ENCODE assay signal across 23 mouse cellular contexts in the genomic region with DNA sequence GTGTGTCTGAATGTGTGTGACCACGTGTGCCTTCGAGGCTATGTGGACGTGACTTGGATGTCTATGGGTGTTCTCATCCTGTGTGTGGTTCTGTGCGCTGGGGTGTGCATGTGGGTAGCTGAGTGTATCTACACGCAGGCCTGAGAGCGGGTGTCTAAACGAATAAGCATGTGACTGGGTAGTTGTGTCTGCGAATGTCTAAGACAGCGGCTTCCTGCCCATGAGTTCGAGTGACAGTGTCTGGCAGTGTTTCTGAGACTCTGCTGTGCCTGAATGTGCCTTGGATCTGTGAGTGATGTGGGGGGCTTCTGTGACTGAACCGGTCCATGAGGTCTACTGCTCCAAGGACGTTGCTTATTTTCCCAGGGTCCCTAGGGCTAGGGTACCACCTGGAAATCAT. TPM values are rescaled to one million over a fixed set of nuclear protein-coding genes. Genes with fewer than 3 reads are reported as not detected.
DNase-seq lines count a peak whose midpoint lies in the region; ATAC-seq lines count a peak whose summit lies in the region.
"Had no signal": no experiment of that assay in that cellular context is flagged by ENCODE, and none has a peak within 500 bp of the region (broad histone marks: within the 10 kb centered on the region; RNA-seq: fewer than 3 reads in every experiment).

No protein-coding gene starts in this region.

- no peaks in the 10 kb centered on the region for H3K9me3 ChIP-seq in forebrain, embryonic 10.5 days
- no peaks in the 10 kb centered on the region for H3K9me3 ChIP-seq in forebrain, embryonic 15.5 days
- no peaks in the 10 kb centered on the region for H3K9me3 ChIP-seq in hindbrain, embryonic 13.5 days
- H3K9me3 ChIP-seq in neural tube, embryonic 12.5 days = no peaks in the 10 kb centered on the region
- H3K9me3 ChIP-seq: embryonic facial prominence, embryonic 12.5 days; heart, embryonic 12.5 days; liver, embryonic 15.5 days had no signal

- intact Hi-C loops in heart, postnatal 36 days (cut with DNase I) = no loop called here

- no peak for ATAC-seq in forebrain, embryonic 15.5 days (replicated peaks)
- ATAC-seq in hindbrain, embryonic 13.5 days (ENCODE audit: low FRiP score) = peak; percentile 34; the same call in 1 of the 2 replicates
- peak; percentile 21; the same call in 1 of the 2 replicates for ATAC-seq in neural tube, embryonic 12.5 days (ENCODE audit: low FRiP score, low read depth)
- no peak for ATAC-seq in megakaryocyte, adult 5-6 weeks (ENCODE audit: poor library complexity, severe bottlenecking)

- no peak overlapping the region for H3K4me2 ChIP-seq in forebrain, embryonic 15.5 days (replicated peaks)
- H3K4me2 ChIP-seq in hindbrain, embryonic 13.5 days = peak overlapping the region; percentile 33
- peak overlapping the region; percentile 30 for H3K4me2 ChIP-seq in neural tube, embryonic 12.5 days (replicated peaks)
- H3K4me2 ChIP-seq: embryonic facial prominence, embryonic 12.5 days; heart, embryonic 12.5 days; liver, embryonic 15.5 days had no signal

- H3K27me3 ChIP-seq in forebrain, embryonic 10.5 days (ENCODE audit: poor library complexity, severe bottlenecking) = peaks cover 99% of the 10 kb centered on the region
- H3K27me3 ChIP-seq in forebrain, embryonic 15.5 days = peaks cover 90% of the 10 kb centered on the region
- H3K27me3 ChIP-seq in hindbrain, embryonic 13.5 days = peaks cover 93% of the 10 kb centered on the region
- H3K27me3 ChIP-seq in neural tube, embryonic 12.5 days (replicated peaks) = peaks cover 89% of the 10 kb centered on the region

- peaks cover 42% of the 10 kb centered on the region for H3K4me1 ChIP-seq in forebrain, embryonic 10.5 days
- H3K4me1 ChIP-seq in forebrain, embryonic 15.5 days = peaks cover 23% of the 10 kb centered on the region
- H3K4me1 ChIP-seq in hindbrain, embryonic 13.5 days (replicated peaks) = peaks cover 71% of the 10 kb centered on the region
- peaks cover 49% of the 10 kb centered on the region for H3K4me1 ChIP-seq in neural tube, embryonic 12.5 days
- H3K4me1 ChIP-seq: embryonic facial prominence, embryonic 12.5 days had no signal

- DNase-seq in forebrain, embryonic 10.5 days (ENCODE audit: extremely low spot score, low spot score) = peak; percentile 24
- DNase-seq in B cell, adult 2 months = peak; percentile 34 to 35
- no peak for DNase-seq in gastrocnemius, postnatal 4 days (ENCODE audit: low spot score in 2 of 2)
- DNase-seq in heart, postnatal 36 days = no peak
- DNase-seq: adrenal gland, adult 2 months; cerebellum, postnatal 14 days; gastrocnemius, postnatal 25 days; kidney, adult 11 months; kidney, postnatal 10 days; lung, postnatal 10 days; right cerebral cortex, postnatal 14 days; thymus, postnatal 14 days had no signal

- H3K36me3 ChIP-seq in forebrain, embryonic 10.5 days (replicated peaks) = no peaks in the 10 kb centered on the region
- no peaks in the 10 kb centered on the region for H3K36me3 ChIP-seq in forebrain, embryonic 15.5 days
- no peaks in the 10 kb centered on the region for H3K36me3 ChIP-seq in hindbrain, embryonic 13.5 days
- no peaks in the 10 kb centered on the region for H3K36me3 ChIP-seq in neural tube, embryonic 12.5 days
- H3K36me3 ChIP-seq: embryonic facial prominence, embryonic 12.5 days; heart, embryonic 12.5 days; liver, embryonic 15.5 days had no signal

- no peak overlapping the region for H3K4me3 ChIP-seq in forebrain, embryonic 10.5 days
- no peak overlapping the region for H3K4me3 ChIP-seq in forebrain, embryonic 15.5 days
- no peak overlapping the region for H3K4me3 ChIP-seq in hindbrain, embryonic 13.5 days
- H3K4me3 ChIP-seq in neural tube, embryonic 12.5 days = no peak overlapping the region
- H3K4me3 ChIP-seq: embryonic facial prominence, embryonic 12.5 days; heart, embryonic 12.5 days; liver, embryonic 15.5 days; myocyte had no signal

- no peak overlapping the region for H3K27ac ChIP-seq in forebrain, embryonic 10.5 days
- no peak overlapping the region for H3K27ac ChIP-seq in forebrain, embryonic 15.5 days (replicated peaks)
- H3K27ac ChIP-seq in hindbrain, embryonic 13.5 days = peak overlapping the region; percentile 75
- no peak overlapping the region for H3K27ac ChIP-seq in neural tube, embryonic 12.5 days
- H3K27ac ChIP-seq: embryonic facial prominence, embryonic 12.5 days; liver, embryonic 15.5 days had no signal

- no peak overlapping the region for H3K9ac ChIP-seq in forebrain, embryonic 15.5 days (replicated peaks)
- peak overlapping the region; percentile 35; the same call in 1 of the 2 replicates for H3K9ac ChIP-seq in hindbrain, embryonic 13.5 days
- H3K9ac ChIP-seq in neural tube, embryonic 12.5 days = no peak overlapping the region
- H3K9ac ChIP-seq: embryonic facial prominence, embryonic 12.5 days; heart, embryonic 12.5 days; liver, embryonic 15.5 days had no signal

- WGBS in forebrain, embryonic 10.5 days = 2% methylated on average over 12 of the region's 12 CpGs
- WGBS in forebrain, embryonic 15.5 days = 2% methylated on average over 12 of the region's 12 CpGs
- WGBS in hindbrain, embryonic 13.5 days = 1% methylated on average over 12 of the region's 12 CpGs
- under 1% methylated on average over 12 of the region's 12 CpGs for WGBS in neural tube, embryonic 12.5 days

RNA-seq across cellular contexts. Expression of a gene that starts 10.5 kb away (rescaled TPM):
- polyA plus RNA-seq in forebrain, embryonic 10.5 days (2016; fragmentation: Nextera tagmentation; extraction: Ambion mirVana) = not detected in 2 replicates
- not detected in 2 replicates for polyA plus RNA-seq in forebrain, embryonic 15.5 days (2015; fragmentation: Nextera tagmentation; extraction: Ambion mirVana)
- 9.5 and 11.8 TPM in 2 replicates for polyA plus RNA-seq in hindbrain, embryonic 13.5 days (2015; fragmentation: Nextera tagmentation; extraction: Ambion mirVana)
- polyA plus RNA-seq in neural tube, embryonic 12.5 days (2016; fragmentation: Nextera tagmentation; extraction: Ambion mirVana) = 20.3 and 21.3 TPM in 2 replicates
- total RNA-seq in megakaryocyte, adult 5-6 weeks (2015) = not detected in 2 replicates
- not detected in 2 replicates for total RNA-seq in megakaryocyte, adult 5-6 weeks (2017)
- 10 to 100 TPM; 24.2 to 26.0 TPM for total RNA-seq in gastrocnemius, postnatal 4 days (2021)
- under 1 TPM in 1 of 2 experiments, not detected in 1; 0.11 TPM for total RNA-seq in heart, postnatal 36 days (2021)
- total RNA-seq: megakaryocyte-erythroid progenitor cell, adult 5-6 weeks had no signal
- polyA plus RNA-seq: adrenal gland, adult 2 months; heart, embryonic 12.5 days; liver, embryonic 15.5 days; spleen, adult 2 months; stomach, embryonic 16.5 days had no signal

Comparison
In these comparisons a context has a peak if more than half of its experiments do, and no peak if none do; other contexts are left out.
1. DNase-seq: peak in forebrain, embryonic 10.5 days (single experiment) and B cell, adult 2 months (2 of 2); none in gastrocnemius, postnatal 4 days (0 of 2) and heart, postnatal 36 days (0 of 2).
2. ATAC-seq: peak in hindbrain, embryonic 13.5 days (single experiment) and neural tube, embryonic 12.5 days (single experiment); none in forebrain, embryonic 15.5 days (single experiment) and megakaryocyte, adult 5-6 weeks (single experiment).
3. RNA of a gene that starts 10.5 kb away (polyA plus RNA-seq): 20.3 to 21.3 TPM in neural tube, embryonic 12.5 days and 9.5 to 11.8 TPM in hindbrain, embryonic 13.5 days; not detected in forebrain, embryonic 10.5 days and not detected in forebrain, embryonic 15.5 days; every median in the first group is over 10 times any median in the second.